Mouse (Mus musculus) midbrain, embryonic 11.5 days (tissue): ENCODE measurements around the gene Aunip. TPM values are rescaled to one million over a fixed set of nuclear protein-coding genes. Genes with fewer than 3 reads are reported as not detected.
A peak's percentile ranks its signal among the peaks of the same experiment; 100 is the strongest.

ENCODE experiments used
- ATAC-seq: fragments of 200-750 bp; cut with Nextera tagmentation; 2 replicates; pipeline ENCODE4 v1.8.0; 2017; ENCODE audit warnings: moderate TSS enrichment, moderate library complexity; ENCODE audit not compliant: low FRiP score
- DNase-seq: peaks from one replicate; pipeline ENCODE4 v3.0.0; 2015; ENCODE audit warnings: low spot score; ENCODE audit errors: missing footprints
- H3K27ac ChIP-seq: fragments of 300-500 bp; sonication (generic); 2 replicates; pipeline ENCODE4 v1.5.1; 2014; ENCODE audit warnings: low read depth, low read length
- H3K27me3 ChIP-seq: fragments of 300-500 bp; sonication (generic); 2 replicates; pipeline ENCODE4 v1.6.1; 2014; ENCODE audit warnings: mild to moderate bottlenecking, low read length, moderate library complexity, mixed read lengths; ENCODE audit not compliant: control insufficient read depth, insufficient read depth
- H3K36me3 ChIP-seq: fragments of 300-500 bp; sonication (generic); 2 replicates; pipeline ENCODE4 v1.6.1; 2014; ENCODE audit warnings: mild to moderate bottlenecking, low read length, moderate library complexity, mixed read lengths; ENCODE audit not compliant: control insufficient read depth, insufficient read depth
- H3K4me1 ChIP-seq: fragments of 300-500 bp; sonication (generic); 2 replicates; pipeline ENCODE4 v1.6.1; 2014; ENCODE audit warnings: low read length; ENCODE audit not compliant: control insufficient read depth, insufficient read depth
- H3K4me2 ChIP-seq: fragments of 300-500 bp; sonication (generic); 2 replicates; pipeline ENCODE4 v1.6.1; 2014; ENCODE audit warnings: mild to moderate bottlenecking, moderate library complexity
- H3K4me3 ChIP-seq: fragments of 300-500 bp; sonication (generic); 2 replicates; pipeline ENCODE4 v1.5.1; 2014; ENCODE audit warnings: low read depth, low read length
- H3K9ac ChIP-seq: fragments of 300-500 bp; sonication (generic); 2 replicates; pipeline ENCODE4 v1.6.1; 2014; ENCODE audit warnings: low read length
- H3K9me3 ChIP-seq: fragments of 300-500 bp; sonication (generic); 2 replicates; pipeline ENCODE4 v1.6.1; 2016; ENCODE audit warnings: low read length; ENCODE audit not compliant: control insufficient read depth
- WGBS: fragments of 180-500 bp; shearing (Covaris S2); extraction: QIAGEN DNeasy Blood & Tissue Kit; methylation state at CpG from one replicate; pipeline ENCODE4 v1.1.7; 2014; 5-methylcytosine and 5-hydroxymethylcytosine counted together
- polyA plus RNA-seq: library from polyadenylated mRNA; unstranded; fragments of >200 nt; fragmentation: Nextera tagmentation; extraction: Ambion mirVana; gene quantifications from 2 replicates; pipeline ENCODE4 v1.2.1, GENCODE M21; 2014

Gene Aunip
- polyA plus RNA-seq, 1 experiment from 2014 or later, result 7.8 TPM

GRCm38 (mm10) chr4:134534932-134535786, 24.4 kb downstream of the Aunip start, which contains the start of gene Mtfr1l:
Gene Mtfr1l, minus strand, starts transcription at chr4:134535387.
- peak within 1 kb of the TSS; percentile 90 for H3K4me3 ChIP-seq
- H3K9me3 ChIP-seq, result no peaks in the 10 kb centered on the region
- H3K27me3 ChIP-seq, result no peaks in the 10 kb centered on the region
- H3K4me2 ChIP-seq, result peak within 1 kb of the TSS; percentile 95
- H3K27ac ChIP-seq, result peak within 1 kb of the TSS; percentile 64
- H3K9ac ChIP-seq, result peak within 1 kb of the TSS; percentile 82
- WGBS, result under 1% methylated on average over 71 of the region's 71 CpGs
- peaks cover 9% of the 10 kb centered on the region; the same call in 1 of the 2 replicates for H3K36me3 ChIP-seq
- peaks cover 13% of the 10 kb centered on the region for H3K4me1 ChIP-seq
- DNase-seq (peak; percentile 99), ATAC-seq (peak; percentile 98)

GRCm38 (mm10) chr4:134535787-134536151, 25.0 kb downstream of the Aunip start:
- Histone ChIP-seq H3K4me3 (peak overlapping the region; percentile 90), H3K27ac (no peak overlapping the region), H3K36me3 (0 out of 2 replicates have a peak, but pooled peaks cover 5% of the 10 kb centered on the region), H3K9ac (peak overlapping the region; percentile 69), H3K9me3 (no peaks in the 10 kb centered on the region), H3K27me3 (no peaks in the 10 kb centered on the region), H3K4me2 (peak overlapping the region; percentile 95), H3K4me1 (peaks cover 13% of the 10 kb centered on the region)
- DNase-seq, result no peak
- ATAC-seq, result no peak; the same call in 1 of the 2 replicates
- 15% methylated on average over 8 of the region's 8 CpGs for WGBS

GRCm38 (mm10) chr4:134538997-134539580, 28.3 kb downstream of the Aunip start:
- Histone ChIP-seq H3K27me3 (no peaks in the 10 kb centered on the region), H3K36me3 (peaks cover 8% of the 10 kb centered on the region), H3K4me3 (no peak overlapping the region), H3K4me2 (no peak overlapping the region), H3K4me1 (peaks cover 5% of the 10 kb centered on the region), H3K9ac (no peak overlapping the region), H3K27ac (no peak overlapping the region), H3K9me3 (no peaks in the 10 kb centered on the region)
- ATAC-seq, result no peak
- 87% methylated on average over 10 of the region's 10 CpGs for WGBS
- DNase-seq, result no peak

- Histone ChIP-seq H3K27ac (no peak overlapping the region), H3K9ac (no peak overlapping the region), H3K4me1 (no peaks in the 10 kb centered on the region), H3K4me2 (no peak overlapping the region), H3K4me3 (no peak overlapping the region), H3K9me3 (no peaks in the 10 kb centered on the region), H3K36me3 (peaks cover 13% of the 10 kb centered on the region), H3K27me3 (no peaks in the 10 kb centered on the region)
- 88% methylated on average over 9 of the region's 9 CpGs for WGBS
- ATAC-seq (peak; percentile 30; the same call in 1 of the 2 replicates), DNase-seq (no peak)
These were observed 31.9 kb downstream of the Aunip start for GRCm38 (mm10) chr4:134542726-134543125.

GRCm38 (mm10) chr4:134543261-134543660, 32.5 kb downstream of the Aunip start:
- peaks cover 13% of the 10 kb centered on the region for H3K36me3 ChIP-seq
- no peak overlapping the region for H3K27ac ChIP-seq
- 15% methylated on average over 5 of the region's 5 CpGs for WGBS
- ATAC-seq (peak; percentile 65), DNase-seq (peak; percentile 100)
- H3K27me3 ChIP-seq, result no peaks in the 10 kb centered on the region
- no peak overlapping the region for H3K4me3 ChIP-seq
- H3K4me1 ChIP-seq, result no peaks in the 10 kb centered on the region
- H3K9me3 ChIP-seq, result no peaks in the 10 kb centered on the region
- H3K9ac ChIP-seq, result no peak overlapping the region
- no peak overlapping the region for H3K4me2 ChIP-seq

- H3K9ac ChIP-seq, result no peak overlapping the region
- WGBS, result 73% methylated on average over 9 of the region's 9 CpGs
- H3K4me1 ChIP-seq, result peaks cover 10% of the 10 kb centered on the region; the same call in 1 of the 2 replicates
- H3K27me3 ChIP-seq, result no peaks in the 10 kb centered on the region
- H3K4me3 ChIP-seq, result no peak overlapping the region
- no peak for ATAC-seq
- DNase-seq, result no peak
- peaks cover 19% of the 10 kb centered on the region for H3K36me3 ChIP-seq
- H3K4me2 ChIP-seq, result no peak overlapping the region
- peaks cover 6% of the 10 kb centered on the region; the same call in 1 of the 2 replicates for H3K9me3 ChIP-seq
- no peak overlapping the region for H3K27ac ChIP-seq
These were observed 36.3 kb downstream of the Aunip start for GRCm38 (mm10) chr4:134546814-134547705.

- Histone ChIP-seq H3K9me3 (peaks cover 6% of the 10 kb centered on the region; the same call in 1 of the 2 replicates), H3K4me1 (peaks cover 12% of the 10 kb centered on the region), H3K36me3 (peaks cover 16% of the 10 kb centered on the region), H3K27ac (no peak overlapping the region), H3K4me3 (no peak overlapping the region), H3K4me2 (no peak overlapping the region), H3K27me3 (no peaks in the 10 kb centered on the region), H3K9ac (no peak overlapping the region)
- DNase-seq (no peak), ATAC-seq (no peak)
- 71% methylated on average over 18 of the region's 18 CpGs for WGBS
These were observed 37.6 kb downstream of the Aunip start for GRCm38 (mm10) chr4:134548169-134548938.

GRCm38 (mm10) chr4:134549899-134550298, 39.1 kb downstream of the Aunip start:
- Histone ChIP-seq H3K9ac (no peak overlapping the region), H3K27me3 (no peaks in the 10 kb centered on the region), H3K4me3 (no peak overlapping the region), H3K4me1 (peaks cover 12% of the 10 kb centered on the region), H3K27ac (no peak overlapping the region), H3K9me3 (peaks cover 6% of the 10 kb centered on the region; the same call in 1 of the 2 replicates), H3K4me2 (no peak overlapping the region), H3K36me3 (peaks cover 9% of the 10 kb centered on the region)
- over 99% methylated on average over 8 of the region's 8 CpGs for WGBS
- DNase-seq, result no peak
- ATAC-seq, result no peak
